Mouse (Mus musculus): Measurements from ENCODE around the gene Tsc22d4. TPM values are rescaled to one million over a fixed set of nuclear protein-coding genes. Genes with fewer than 3 reads are reported as not detected.
"Not testable (repeated sequence)": the region's sequence is repeated elsewhere in the genome, so short reads cannot be mapped to it uniquely, and the experiment has no call there.

Gene Tsc22d4
- polyA plus RNA-seq (2015; fragmentation: Nextera tagmentation; extraction: Ambion mirVana): 110 and 134 TPM in 2 replicates

DNA sequence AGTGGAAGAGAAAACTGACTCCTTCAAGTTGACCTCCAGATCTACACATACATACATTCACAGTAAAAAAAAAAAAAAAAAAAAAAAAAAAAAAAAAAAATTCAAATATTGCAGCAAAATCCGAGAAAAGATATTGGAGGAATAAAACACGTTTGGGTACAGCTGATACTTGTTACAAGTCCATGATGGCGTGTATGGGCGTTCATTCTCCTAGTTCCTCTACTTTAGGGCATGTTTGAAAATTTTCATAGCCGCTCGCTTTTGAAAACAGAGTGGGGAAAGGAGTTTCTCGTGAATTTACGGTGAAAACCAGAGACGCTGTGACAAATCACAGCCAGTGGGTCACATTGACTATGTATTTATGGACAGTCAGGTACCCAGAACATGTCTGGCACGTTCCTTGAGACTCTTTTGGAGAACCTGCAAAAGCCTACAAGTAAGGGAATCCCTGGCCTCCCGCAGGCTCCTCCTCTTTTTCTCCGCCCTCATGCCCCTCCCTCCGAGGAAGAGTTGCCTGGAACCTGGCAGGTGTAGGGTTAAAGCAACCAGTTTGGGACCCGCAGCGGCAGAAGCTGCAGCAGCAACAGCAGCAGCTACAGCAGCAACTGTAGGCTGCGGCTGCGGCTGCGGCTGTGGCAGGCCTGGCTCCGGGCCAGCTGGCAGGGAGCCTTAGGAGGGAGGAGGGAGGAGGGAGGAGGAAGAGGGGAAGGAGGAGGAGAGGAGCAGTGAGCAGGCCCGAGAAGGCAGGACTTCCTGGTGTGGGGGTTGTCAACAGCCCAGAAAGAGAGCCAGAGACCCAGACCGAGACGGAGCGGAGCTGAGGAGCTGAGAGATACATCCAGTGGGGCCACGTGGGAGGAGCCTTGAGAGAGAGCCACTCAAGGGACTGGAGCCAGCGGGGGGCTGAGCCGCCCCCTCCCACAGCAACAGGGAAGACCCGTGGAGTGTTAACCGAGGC, at the start of gene Tsc22d4:
Gene Tsc22d4 (plus strand): TSS at position 517 of the 958 bp plus-strand sequence.
- Histone ChIP-seq H3K36me3 (no peaks in the 10 kb centered on the region), H3K27me3 (replicated peaks) (no peaks in the 10 kb centered on the region), H3K4me2 (peak within 1 kb of the TSS; percentile 97), H3K4me1 (peaks cover 50% of the 10 kb centered on the region), H3K4me3 (replicated peaks) (peak within 1 kb of the TSS; percentile 60), H3K9ac (replicated peaks) (peak within 1 kb of the TSS; percentile 72), H3K9me3 (replicated peaks) (no peaks in the 10 kb centered on the region), H3K27ac (replicated peaks) (peak within 1 kb of the TSS; percentile 86)
- peak; percentile 79 for ATAC-seq (ENCODE audit: low FRiP score)
- 3% methylated on average over 28 of the region's 28 CpGs for WGBS

DNA sequence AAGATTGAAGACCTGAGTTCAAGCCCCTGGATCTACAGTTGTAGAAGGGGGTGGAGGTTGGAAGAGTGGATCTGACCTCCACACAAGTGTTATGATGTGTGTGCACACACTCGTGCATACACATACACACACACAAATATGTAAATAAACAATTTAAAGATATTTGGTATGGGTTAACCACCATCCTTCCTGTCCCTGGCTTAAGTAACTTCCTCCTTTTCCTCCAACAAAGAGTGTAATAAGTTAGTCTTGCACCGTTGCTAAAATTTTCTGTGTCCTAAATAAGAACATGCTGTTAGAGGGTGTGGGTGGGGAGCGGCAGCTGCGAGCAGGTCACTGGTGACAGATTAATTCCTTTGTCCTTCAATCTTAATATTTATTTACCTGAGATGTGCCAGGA, 49.6 kb upstream of the Tsc22d4 start:
- no peak overlapping the region for H3K4me2 ChIP-seq
- H3K4me3 ChIP-seq (replicated peaks): no peak overlapping the region
- no peaks in the 10 kb centered on the region for H3K4me1 ChIP-seq
- H3K27me3 ChIP-seq (replicated peaks): no peaks in the 10 kb centered on the region
- no peak overlapping the region for H3K9ac ChIP-seq (replicated peaks)
- H3K27ac ChIP-seq (replicated peaks): no peak overlapping the region
- no peak for ATAC-seq (ENCODE audit: low FRiP score)
- 79% methylated on average over 4 of the region's 4 CpGs for WGBS
- H3K9me3 ChIP-seq (replicated peaks): no peaks in the 10 kb centered on the region
- no peaks in the 10 kb centered on the region for H3K36me3 ChIP-seq

DNA sequence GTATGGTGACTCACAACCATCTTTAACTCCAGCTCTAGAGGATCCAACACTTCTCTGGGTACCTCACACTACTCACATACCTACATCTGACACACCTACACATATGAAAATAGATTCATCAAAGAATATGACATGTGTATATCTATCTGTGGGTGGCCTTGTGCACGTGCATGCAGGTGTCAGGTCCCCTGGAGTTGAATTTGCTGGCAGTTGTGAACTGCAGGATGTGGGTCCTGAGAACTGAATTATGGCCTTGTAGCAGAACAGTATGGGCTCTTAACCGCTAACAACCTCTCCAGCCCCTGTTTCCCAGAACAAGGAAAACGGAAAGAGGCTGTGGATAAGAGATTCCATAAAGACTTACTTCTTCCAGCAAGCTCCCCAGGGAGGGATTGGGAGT, 46.5 kb upstream of the Tsc22d4 start:
- ATAC-seq (ENCODE audit: low FRiP score): no peak
- 78% methylated on average over 3 of the region's 3 CpGs for WGBS
- no peaks in the 10 kb centered on the region for H3K4me1 ChIP-seq
- H3K36me3 ChIP-seq: no peaks in the 10 kb centered on the region
- H3K4me2 ChIP-seq: no peak overlapping the region
- no peak overlapping the region for H3K9ac ChIP-seq (replicated peaks)
- no peaks in the 10 kb centered on the region for H3K27me3 ChIP-seq (replicated peaks)
- no peak overlapping the region for H3K4me3 ChIP-seq (replicated peaks)
- H3K9me3 ChIP-seq (replicated peaks): no peaks in the 10 kb centered on the region
- no peak overlapping the region for H3K27ac ChIP-seq (replicated peaks)

DNA sequence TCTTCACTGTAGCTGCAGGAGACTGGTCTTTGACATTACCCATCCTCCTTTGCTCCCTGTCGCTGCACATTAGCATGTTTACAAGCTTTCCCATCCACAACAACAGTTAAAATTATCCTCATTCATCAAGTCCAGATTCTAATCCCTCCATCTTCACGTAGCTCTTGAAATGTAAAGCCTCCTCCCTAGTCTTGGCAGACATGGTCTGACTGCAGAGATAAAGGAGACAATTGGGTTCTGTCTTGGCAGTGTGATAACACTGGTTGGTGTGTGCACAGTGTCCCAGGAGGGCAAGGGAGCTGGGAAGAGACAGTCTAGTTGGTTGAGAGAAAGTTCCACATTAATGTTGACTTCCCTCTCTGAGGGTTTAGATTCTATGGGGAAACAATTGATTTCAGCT, 45.7 kb upstream of the Tsc22d4 start:
- no peaks in the 10 kb centered on the region for H3K36me3 ChIP-seq
- H3K27me3 ChIP-seq (replicated peaks): no peaks in the 10 kb centered on the region
- H3K9ac ChIP-seq (replicated peaks): no peak overlapping the region
- H3K27ac ChIP-seq (replicated peaks): no peak overlapping the region
- H3K4me1 ChIP-seq: no peaks in the 10 kb centered on the region
- no peaks in the 10 kb centered on the region for H3K9me3 ChIP-seq (replicated peaks)
- H3K4me2 ChIP-seq: no peak overlapping the region
- WGBS: 61% methylated on average over 2 of the region's 2 CpGs
- no peak for ATAC-seq (ENCODE audit: low FRiP score)
- H3K4me3 ChIP-seq (replicated peaks): no peak overlapping the region

DNA sequence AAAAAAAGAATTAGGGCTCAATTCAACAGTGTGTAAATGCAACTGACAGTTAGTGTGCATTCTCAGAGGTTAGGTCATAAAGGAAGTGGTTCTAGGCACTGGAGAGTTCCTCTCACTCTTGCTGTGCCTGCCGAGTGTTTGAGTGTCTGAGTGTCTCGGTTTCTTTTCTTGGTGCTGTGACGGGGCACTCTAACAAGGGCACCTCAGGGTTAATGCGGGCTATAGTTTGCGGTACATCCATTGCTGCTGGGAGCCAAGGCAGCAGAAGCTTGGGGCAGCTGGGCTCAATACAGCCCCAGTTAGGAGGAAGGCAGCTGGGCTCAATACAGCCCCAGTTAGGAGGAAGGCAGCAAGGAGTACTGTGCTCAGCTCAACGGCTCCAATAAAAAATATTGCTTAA, 40.3 kb upstream of the Tsc22d4 start:
- Histone ChIP-seq H3K27ac (replicated peaks) (no peak overlapping the region), H3K9ac (replicated peaks) (no peak overlapping the region), H3K4me3 (replicated peaks) (no peak overlapping the region), H3K36me3 (no peaks in the 10 kb centered on the region), H3K27me3 (replicated peaks) (no peaks in the 10 kb centered on the region), H3K4me2 (no peak overlapping the region), H3K9me3 (replicated peaks) (no peaks in the 10 kb centered on the region), H3K4me1 (peaks cover 9% of the 10 kb centered on the region)
- ATAC-seq (ENCODE audit: low FRiP score): no peak
- WGBS: 22% methylated on average over 6 of the region's 6 CpGs

DNA sequence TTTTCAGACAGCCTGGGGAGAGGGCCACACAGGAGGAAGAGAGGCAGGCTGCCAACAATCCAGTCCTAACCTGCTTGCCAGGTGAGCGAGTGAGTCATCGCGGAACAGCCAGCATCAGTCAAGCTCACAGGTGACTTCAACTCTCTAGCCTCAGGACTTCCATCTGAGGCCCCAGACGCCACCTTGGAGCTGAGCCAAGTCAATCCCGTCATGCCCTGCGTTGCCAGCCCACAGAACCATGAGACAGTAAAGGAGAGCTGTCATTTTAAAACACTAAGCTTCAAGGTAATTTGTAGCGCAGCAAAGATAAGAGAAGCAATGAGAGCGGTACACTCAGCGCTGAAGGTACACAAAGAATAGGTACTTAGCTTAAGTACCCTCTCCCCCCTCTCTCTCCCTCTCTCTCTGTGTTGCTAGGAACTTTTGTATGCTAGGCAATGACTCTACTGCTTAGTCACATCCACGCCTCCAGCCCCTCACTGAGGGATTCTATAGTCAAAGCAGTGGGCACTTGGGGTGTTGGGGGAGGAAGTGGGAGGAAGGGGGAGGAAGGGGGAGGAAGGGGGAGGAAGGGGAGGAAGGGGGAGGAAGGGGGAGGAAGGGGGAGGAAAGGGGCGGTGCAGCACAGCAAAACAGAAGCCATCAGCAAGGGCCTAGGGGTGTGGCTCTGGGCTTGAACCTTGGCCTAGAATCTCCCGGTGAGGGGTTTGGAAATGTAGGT, 38.5 kb upstream of the Tsc22d4 start:
- Histone ChIP-seq H3K27ac (replicated peaks) (0 out of 2 replicates have a peak overlapping the region, but pooled peaks have one; percentile 33), H3K4me1 (peaks cover 9% of the 10 kb centered on the region), H3K27me3 (replicated peaks) (no peaks in the 10 kb centered on the region), H3K9me3 (replicated peaks) (no peaks in the 10 kb centered on the region), H3K4me3 (replicated peaks) (no peak overlapping the region), H3K4me2 (peak overlapping the region; percentile 23; the same call in 1 of the 2 replicates), H3K36me3 (no peaks in the 10 kb centered on the region), H3K9ac (replicated peaks) (no peak overlapping the region)
- ATAC-seq (ENCODE audit: low FRiP score): peak; percentile 41; the same call in 1 of the 2 replicates
- 50% methylated on average over 12 of the region's 12 CpGs for WGBS

DNA sequence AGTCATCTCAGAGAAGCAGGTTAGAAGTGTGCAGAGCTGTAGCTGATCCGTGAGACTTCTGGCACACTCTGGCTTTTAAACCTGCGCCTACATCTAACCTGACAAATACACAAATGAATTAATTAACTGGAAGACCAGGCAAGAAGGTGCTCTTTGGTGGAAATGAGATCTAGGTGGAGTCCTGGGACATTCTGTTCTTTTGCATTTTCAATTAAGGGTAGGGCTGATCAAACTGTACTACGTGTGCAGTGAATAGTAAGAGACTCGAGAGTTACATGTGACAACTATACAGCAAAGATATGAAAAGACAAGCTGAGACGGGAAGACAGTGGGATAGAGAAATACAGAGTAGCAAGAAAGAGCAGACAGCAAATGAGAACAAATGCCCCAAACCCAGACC, 32.1 kb upstream of the Tsc22d4 start:
- no peaks in the 10 kb centered on the region for H3K27me3 ChIP-seq (replicated peaks)
- H3K36me3 ChIP-seq: no peaks in the 10 kb centered on the region
- no peak overlapping the region for H3K4me2 ChIP-seq
- no peak overlapping the region for H3K4me3 ChIP-seq (replicated peaks)
- 88% methylated on average over 5 of the region's 5 CpGs for WGBS
- no peaks in the 10 kb centered on the region for H3K9me3 ChIP-seq (replicated peaks)
- no peak overlapping the region for H3K9ac ChIP-seq (replicated peaks)
- ATAC-seq (ENCODE audit: low FRiP score): no peak
- no peaks in the 10 kb centered on the region for H3K4me1 ChIP-seq
- H3K27ac ChIP-seq (replicated peaks): no peak overlapping the region

DNA sequence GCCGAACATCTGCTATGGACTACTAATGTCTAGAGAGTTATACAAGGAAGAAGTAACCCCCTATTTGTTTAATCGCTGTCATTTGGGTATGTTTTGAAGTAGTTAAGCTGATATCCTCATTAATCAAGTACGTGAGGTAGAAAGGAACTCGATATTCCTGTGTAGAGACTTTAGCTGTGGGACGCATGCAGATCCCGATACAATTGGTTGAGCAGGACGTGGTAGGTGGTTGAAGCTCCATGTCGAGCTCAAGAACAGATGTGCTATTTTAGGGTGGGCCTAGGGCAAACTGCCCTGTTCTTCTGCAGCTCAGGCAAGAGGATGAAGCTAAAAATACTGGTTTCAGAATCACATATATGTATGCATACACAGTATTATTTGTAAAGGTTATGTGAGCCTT, 29.8 kb upstream of the Tsc22d4 start:
- no peak for ATAC-seq (ENCODE audit: low FRiP score)
- Histone ChIP-seq H3K4me2 (no peak overlapping the region), H3K4me3 (replicated peaks) (no peak overlapping the region), H3K36me3 (no peaks in the 10 kb centered on the region), H3K27ac (replicated peaks) (no peak overlapping the region), H3K4me1 (no peaks in the 10 kb centered on the region), H3K9me3 (replicated peaks) (no peaks in the 10 kb centered on the region), H3K9ac (replicated peaks) (no peak overlapping the region), H3K27me3 (replicated peaks) (no peaks in the 10 kb centered on the region)
- 81% methylated on average over 8 of the region's 8 CpGs for WGBS

DNA sequence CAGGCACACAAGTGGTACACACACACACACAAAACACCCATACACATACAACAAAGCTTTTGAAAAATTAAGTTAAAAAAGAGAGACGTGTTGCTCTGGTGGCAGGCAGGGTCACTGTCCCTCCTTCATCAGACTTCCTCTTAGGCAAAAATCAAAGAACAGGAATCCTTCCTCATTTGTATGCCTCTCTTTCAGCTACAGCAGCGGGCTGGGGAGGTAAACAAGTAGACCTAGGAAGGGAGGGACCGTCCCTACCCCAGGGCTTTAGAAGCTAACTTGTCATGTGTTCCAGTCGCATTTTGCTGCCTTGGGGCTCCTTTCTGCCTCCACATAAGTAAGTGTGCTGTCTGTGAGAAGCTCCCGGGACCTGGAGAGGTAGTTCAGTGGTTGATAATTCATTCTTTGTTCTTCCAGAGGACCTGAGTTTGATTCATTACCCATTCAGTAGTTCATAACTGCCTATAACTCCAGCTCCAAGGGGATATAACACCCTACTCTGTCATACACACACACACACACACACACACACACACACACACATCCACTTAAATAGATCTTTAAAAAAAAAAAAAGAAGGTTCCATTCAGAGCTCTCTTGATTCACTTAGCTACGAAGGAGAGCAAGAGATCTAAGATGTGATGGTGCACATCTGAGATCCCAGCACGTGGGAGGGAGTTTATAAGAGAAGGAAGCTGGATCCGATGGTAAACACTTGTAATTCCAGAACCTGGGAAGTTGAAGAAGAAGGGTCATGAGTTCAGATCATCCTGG, 27.3 kb upstream of the Tsc22d4 start:
- Histone ChIP-seq H3K4me3 (replicated peaks) (no peak overlapping the region), H3K9me3 (replicated peaks) (no peaks in the 10 kb centered on the region), H3K9ac (replicated peaks) (no peak overlapping the region), H3K36me3 (no peaks in the 10 kb centered on the region), H3K4me2 (no peak overlapping the region), H3K4me1 (no peaks in the 10 kb centered on the region), H3K27ac (replicated peaks) (no peak overlapping the region), H3K27me3 (replicated peaks) (no peaks in the 10 kb centered on the region)
- no peak for ATAC-seq (ENCODE audit: low FRiP score)
- WGBS: 68% methylated on average over 8 of the region's 8 CpGs

DNA sequence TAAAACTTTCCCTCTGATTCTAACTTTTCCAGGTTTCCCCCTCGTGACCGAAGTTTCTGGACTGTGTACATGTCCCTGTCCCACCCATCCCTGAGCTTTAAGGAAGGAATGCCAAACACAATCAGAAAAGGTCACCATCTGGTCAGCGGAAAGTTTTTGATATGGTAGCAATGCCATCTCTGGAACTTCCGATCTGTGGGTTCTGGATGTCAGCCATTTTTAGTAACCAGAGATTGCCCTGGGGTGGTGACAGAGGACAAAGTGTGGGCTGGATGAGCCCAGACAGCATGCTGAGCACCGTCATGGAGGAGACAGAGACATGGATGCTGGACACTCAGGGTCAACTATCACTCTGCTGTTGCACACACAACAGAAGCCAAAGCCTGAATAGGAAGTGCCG, 26.4 kb upstream of the Tsc22d4 start:
- no peak overlapping the region for H3K27ac ChIP-seq (replicated peaks)
- no peaks in the 10 kb centered on the region for H3K4me1 ChIP-seq
- no peak for ATAC-seq (ENCODE audit: low FRiP score)
- no peaks in the 10 kb centered on the region for H3K9me3 ChIP-seq (replicated peaks)
- 88% methylated on average over 6 of the region's 6 CpGs for WGBS
- no peaks in the 10 kb centered on the region for H3K36me3 ChIP-seq
- H3K27me3 ChIP-seq (replicated peaks): no peaks in the 10 kb centered on the region
- no peak overlapping the region for H3K4me2 ChIP-seq
- H3K4me3 ChIP-seq (replicated peaks): no peak overlapping the region
- H3K9ac ChIP-seq (replicated peaks): no peak overlapping the region

DNA sequence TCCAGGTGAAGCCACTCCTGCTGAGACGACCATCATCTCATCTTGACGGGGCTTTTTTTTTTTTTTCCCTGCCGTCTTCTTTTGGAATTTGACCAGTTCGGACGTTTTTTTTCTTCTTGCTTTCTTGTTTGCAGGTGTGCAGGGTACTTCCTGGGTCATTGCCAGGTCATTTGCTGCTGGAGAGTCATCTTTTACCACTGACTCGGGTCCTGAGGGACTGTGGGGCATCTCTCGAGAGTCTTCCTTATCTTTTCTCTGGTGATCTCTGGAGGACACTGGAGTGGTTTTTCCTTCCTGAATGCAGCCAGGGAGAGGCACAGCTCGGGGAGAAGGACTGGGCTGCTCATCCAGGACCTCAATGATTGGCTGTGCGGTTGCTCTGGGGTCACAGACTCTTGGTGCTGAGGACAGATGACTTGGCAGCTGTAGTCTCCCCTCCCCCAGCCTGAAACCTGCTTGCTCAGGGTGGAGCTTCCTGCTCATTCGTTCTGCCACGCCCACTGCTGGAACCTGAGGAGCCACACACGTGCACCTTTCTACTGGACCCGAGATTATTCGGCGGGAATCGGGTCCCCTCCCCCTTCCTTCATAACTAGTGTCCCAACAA, 24.9 kb upstream of the Tsc22d4 start:
- H3K27ac ChIP-seq (replicated peaks); ATAC-seq (ENCODE audit: low FRiP score); H3K27me3 ChIP-seq (replicated peaks); H3K9me3 ChIP-seq (replicated peaks); H3K36me3 ChIP-seq; H3K4me1 ChIP-seq; H3K4me3 ChIP-seq (replicated peaks); H3K9ac ChIP-seq (replicated peaks): not testable (repeated sequence)
- WGBS: 29% methylated on average over 9 of the region's 16 CpGs
- H3K4me2 ChIP-seq: peak overlapping the region; percentile 41

Measured in neural tube, embryonic 15.5 days (tissue).